ENCODE assay signal across 8 mouse cellular contexts in the genomic region with DNA sequence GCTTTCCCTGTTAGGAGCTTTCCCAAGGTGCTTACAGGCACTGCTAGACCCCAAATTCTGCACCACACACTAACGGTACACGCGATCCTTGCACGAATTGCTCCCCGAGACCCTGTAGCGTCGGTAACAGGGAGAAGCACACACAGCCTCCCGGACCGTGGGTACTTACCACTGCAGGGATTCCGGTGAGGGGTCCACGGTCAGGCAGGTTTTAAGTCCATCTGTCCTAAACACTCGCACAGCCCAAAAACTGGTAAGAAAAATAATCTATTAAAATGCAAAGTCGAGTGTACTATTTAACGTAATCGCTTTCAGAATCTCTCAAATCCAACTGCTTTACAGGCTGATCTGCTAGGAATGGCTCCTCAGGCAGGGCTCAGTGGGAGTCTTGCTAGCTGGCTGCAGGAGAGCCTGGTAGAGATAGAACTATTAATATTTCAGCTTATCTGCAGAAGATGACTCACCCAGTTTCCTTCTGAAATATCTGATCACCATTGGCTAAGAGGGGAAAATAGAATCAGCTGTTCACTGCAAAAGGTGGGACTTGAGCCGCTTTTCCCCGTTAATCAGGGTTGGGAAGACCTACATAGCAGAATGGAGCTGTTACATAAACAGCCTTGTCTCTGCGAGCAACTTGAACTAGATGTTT. TPM values are rescaled to one million over a fixed set of nuclear protein-coding genes. Genes with fewer than 3 reads are reported as not detected.
DNase-seq lines count a peak whose midpoint lies in the region; ATAC-seq and TF ChIP-seq lines count a peak whose summit lies in the region.

A gene (minus strand): TSS at position 596 of the 649 bp plus-strand sequence.

- TF ChIP-seq POLR2A in liver, adult 2 months (IDR thresholded peaks at IDR 0.05; ENCODE audit: extremely low read depth, insufficient read depth, low read length): no peak

- no peaks in the 10 kb centered on the region for H3K36me3 ChIP-seq in embryonic facial prominence, embryonic 14.5 days (ENCODE audit: control insufficient read depth, insufficient read depth, low read length)
- 0 out of 2 replicates have a peak, but pooled peaks cover 6% of the 10 kb centered on the region for H3K36me3 ChIP-seq in kidney, embryonic 16.5 days (ENCODE audit: insufficient read depth, low read length)
- no peaks in the 10 kb centered on the region for H3K36me3 ChIP-seq in liver, adult 2 months (ENCODE audit: control insufficient read depth, insufficient read depth, low read length)
- no peaks in the 10 kb centered on the region for H3K36me3 ChIP-seq in neural tube, embryonic 15.5 days

- H3K4me1 ChIP-seq in embryonic facial prominence, embryonic 14.5 days (ENCODE audit: control insufficient read depth, insufficient read depth, low read length): peaks cover 13% of the 10 kb centered on the region; the same call in 1 of the 2 replicates
- H3K4me1 ChIP-seq in kidney, embryonic 16.5 days (ENCODE audit: insufficient read depth, low read length): peaks cover 8% of the 10 kb centered on the region
- peaks cover 6% of the 10 kb centered on the region; the same call in 1 of the 2 replicates for H3K4me1 ChIP-seq in liver, adult 2 months (ENCODE audit: control insufficient read depth, insufficient read depth, low read length)
- H3K4me1 ChIP-seq in neural tube, embryonic 15.5 days: peaks cover 13% of the 10 kb centered on the region

- WGBS in embryonic facial prominence, embryonic 14.5 days: under 1% methylated on average over 18 of the region's 18 CpGs
- 1% methylated on average over 18 of the region's 18 CpGs for WGBS in kidney, embryonic 16.5 days
- 1% methylated on average over 18 of the region's 18 CpGs for WGBS in liver, adult 2 months
- WGBS in neural tube, embryonic 15.5 days: under 1% methylated on average over 18 of the region's 18 CpGs

- H3K4me2 ChIP-seq in embryonic facial prominence, embryonic 14.5 days (ENCODE audit: low read depth, low read length): peak within 1 kb of the TSS; percentile 76
- peak within 1 kb of the TSS; percentile 85 for H3K4me2 ChIP-seq in kidney, embryonic 16.5 days (replicated peaks; ENCODE audit: low read depth, low read length)
- H3K4me2 ChIP-seq in neural tube, embryonic 15.5 days: peak within 1 kb of the TSS; percentile 78

- H3K4me3 ChIP-seq in embryonic facial prominence, embryonic 14.5 days (ENCODE audit: low read depth, low read length): peak within 1 kb of the TSS; percentile 88
- peak within 1 kb of the TSS; percentile 84 for H3K4me3 ChIP-seq in kidney, embryonic 16.5 days (ENCODE audit: low read length)
- H3K4me3 ChIP-seq in liver, adult 2 months (ENCODE audit: insufficient read depth, low read depth, low read length): peak within 1 kb of the TSS; percentile 79
- H3K4me3 ChIP-seq in neural tube, embryonic 15.5 days (replicated peaks): peak within 1 kb of the TSS; percentile 85

- ATAC-seq in embryonic facial prominence, embryonic 14.5 days (ENCODE audit: low read depth): peak; percentile 51
- ATAC-seq in kidney, embryonic 16.5 days (ENCODE audit: low FRiP score, low TSS enrichment): peak; percentile 89
- peak; percentile 71 for ATAC-seq in neural tube, embryonic 15.5 days (ENCODE audit: low FRiP score)

- peaks cover 7% of the 10 kb centered on the region; the same call in 1 of the 2 replicates for H3K79me2 ChIP-seq in liver, adult 2 months (ENCODE audit: control insufficient read depth, insufficient read depth, low read length)

- H3K27ac ChIP-seq in embryonic facial prominence, embryonic 14.5 days (replicated peaks; ENCODE audit: low read depth, low read length): peak within 1 kb of the TSS; percentile 98
- H3K27ac ChIP-seq in kidney, embryonic 16.5 days (ENCODE audit: low read length): peak within 1 kb of the TSS; percentile 95
- peak within 1 kb of the TSS; percentile 93 for H3K27ac ChIP-seq in liver, adult 2 months (replicated peaks; ENCODE audit: insufficient read depth, low read depth, low read length)
- H3K27ac ChIP-seq in neural tube, embryonic 15.5 days (replicated peaks): peak within 1 kb of the TSS; percentile 91

- H3K9ac ChIP-seq in embryonic facial prominence, embryonic 14.5 days (ENCODE audit: low read depth, low read length): peak within 1 kb of the TSS; percentile 88
- peak within 1 kb of the TSS; percentile 80 for H3K9ac ChIP-seq in kidney, embryonic 16.5 days (replicated peaks; ENCODE audit: low read length)
- H3K9ac ChIP-seq in liver, adult 2 months (ENCODE audit: low read depth, low read length): peak within 1 kb of the TSS; percentile 94
- H3K9ac ChIP-seq in neural tube, embryonic 15.5 days (replicated peaks): peak within 1 kb of the TSS; percentile 85

- no peaks in the 10 kb centered on the region for H3K27me3 ChIP-seq in embryonic facial prominence, embryonic 14.5 days (replicated peaks; ENCODE audit: control insufficient read depth, insufficient read depth, low read length)
- no peaks in the 10 kb centered on the region for H3K27me3 ChIP-seq in kidney, embryonic 16.5 days (ENCODE audit: insufficient read depth, low read length)
- no peaks in the 10 kb centered on the region for H3K27me3 ChIP-seq in liver, adult 2 months (ENCODE audit: control insufficient read depth, insufficient read depth, low read length)
- no peaks in the 10 kb centered on the region for H3K27me3 ChIP-seq in neural tube, embryonic 15.5 days (replicated peaks)

- peak; percentile 13 for DNase-seq in CD4-positive helper T cell, adult 2 months (ENCODE audit: low read depth, low spot score)
- DNase-seq in adrenal gland, postnatal 10 days: peak; percentile 65
- DNase-seq in embryonic facial prominence, embryonic 14.5 days (ENCODE audit: low spot score): peak; percentile 34
- DNase-seq in heart, adult 8-10 months (ENCODE audit: low spot score): peak; percentile 38
- DNase-seq in liver, adult 2 months (ENCODE audit: extremely low read depth, low read depth, low spot score): peak; percentile 58
- DNase-seq in spleen, adult 12 weeks (ENCODE audit: low spot score): no peak

- H3K9me3 ChIP-seq in embryonic facial prominence, embryonic 14.5 days (ENCODE audit: control insufficient read depth, low read length): no peaks in the 10 kb centered on the region
- H3K9me3 ChIP-seq in kidney, embryonic 16.5 days (ENCODE audit: low read length): no peaks in the 10 kb centered on the region
- H3K9me3 ChIP-seq in neural tube, embryonic 15.5 days (replicated peaks): no peaks in the 10 kb centered on the region

- TF ChIP-seq CTCF in liver, adult 2 months (IDR thresholded peaks at IDR 0.05; ENCODE audit: low read depth, low read length): no peak

RNA-seq across cellular contexts. Expression of the gene that starts here (rescaled TPM):
- 10 to 100 TPM; 28.5 to 36.1 TPM for total RNA-seq in adrenal gland, postnatal 10 days (2021)
- 21.9 and 23.5 TPM in 2 replicates for polyA plus RNA-seq in embryonic facial prominence, embryonic 14.5 days (2014; fragmentation: Nextera tagmentation; extraction: Ambion mirVana)
- 10 to 100 TPM; 31.1 to 39.2 (median 34.4) TPM for total RNA-seq in heart, adult 8-10 months (2022)
- 21.0 and 21.6 TPM in 2 replicates for polyA plus RNA-seq in kidney, embryonic 16.5 days (2015; fragmentation: Nextera tagmentation; extraction: Ambion mirVana)
- 8.4 and 8.5 TPM in 2 replicates for total RNA-seq in liver, adult 2 months (2014; rRNA removed)
- 3.1 and 5.1 TPM in 2 replicates for polyA plus RNA-seq in liver, adult 2 months (2012; rRNA removed)
- polyA plus RNA-seq in neural tube, embryonic 15.5 days (2015; fragmentation: Nextera tagmentation; extraction: Ambion mirVana): 44.5 and 48.2 TPM in 2 replicates
